Mouse (Mus musculus): ENCODE data around the gene B3gnt8. TPM values are rescaled to one million over a fixed set of nuclear protein-coding genes. Genes with fewer than 3 reads are reported as not detected.
A peak's percentile ranks its signal among the peaks of the same experiment; 100 is the strongest.

B3gnt8 gene
- polyA plus RNA-seq, 1 experiment from 2014 or later: 0.87 TPM

DNA sequence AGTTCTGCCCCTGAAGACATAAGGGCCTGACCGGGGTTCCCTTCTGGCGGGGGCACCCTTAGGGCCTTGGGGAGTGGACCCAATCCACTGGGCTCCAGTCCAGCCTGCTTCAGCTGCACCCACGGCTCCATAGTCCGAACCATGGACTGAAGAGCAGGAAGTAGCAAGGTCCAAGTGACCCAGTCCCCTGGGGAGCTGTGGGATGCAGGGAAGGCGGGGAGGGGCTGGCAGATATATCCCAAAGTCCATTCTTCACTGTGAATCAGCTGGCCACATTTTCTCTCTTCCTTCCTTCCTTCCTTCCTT lies 10.8 kb upstream of the B3gnt8 start, which contains the start of gene Erich4:
Gene Erich4, minus strand, starts transcription at position 187 of the 306 bp plus-strand sequence.
- no peak within 1 kb of the TSS for H3K4me3 ChIP-seq (ENCODE audit: low read depth, low read length)
- no peaks in the 10 kb centered on the region for H3K9me3 ChIP-seq (ENCODE audit: control insufficient read depth, low read length)
- no peaks in the 10 kb centered on the region for H3K27me3 ChIP-seq (ENCODE audit: control insufficient read depth, insufficient read depth, low read length)
- no peak within 1 kb of the TSS for H3K9ac ChIP-seq (ENCODE audit: low read length)
- H3K36me3 ChIP-seq (ENCODE audit: control insufficient read depth, insufficient read depth, low read length): no peaks in the 10 kb centered on the region
- DNase-seq (ENCODE audit: low spot score) (no peak), ATAC-seq (ENCODE audit: insufficient number of reproducible peaks, low FRiP score, low TSS enrichment, low read depth) (no peak)
- no peak within 1 kb of the TSS for H3K27ac ChIP-seq (replicated peaks; ENCODE audit: low read depth, low read length)
- 85% methylated on average over 5 of the region's 5 CpGs for WGBS
- no peak within 1 kb of the TSS for H3K4me2 ChIP-seq (ENCODE audit: low read depth, severe bottlenecking)
- H3K4me1 ChIP-seq (ENCODE audit: control insufficient read depth, insufficient read depth, low read length): 0 out of 2 replicates have a peak, but pooled peaks cover 3% of the 10 kb centered on the region

DNA sequence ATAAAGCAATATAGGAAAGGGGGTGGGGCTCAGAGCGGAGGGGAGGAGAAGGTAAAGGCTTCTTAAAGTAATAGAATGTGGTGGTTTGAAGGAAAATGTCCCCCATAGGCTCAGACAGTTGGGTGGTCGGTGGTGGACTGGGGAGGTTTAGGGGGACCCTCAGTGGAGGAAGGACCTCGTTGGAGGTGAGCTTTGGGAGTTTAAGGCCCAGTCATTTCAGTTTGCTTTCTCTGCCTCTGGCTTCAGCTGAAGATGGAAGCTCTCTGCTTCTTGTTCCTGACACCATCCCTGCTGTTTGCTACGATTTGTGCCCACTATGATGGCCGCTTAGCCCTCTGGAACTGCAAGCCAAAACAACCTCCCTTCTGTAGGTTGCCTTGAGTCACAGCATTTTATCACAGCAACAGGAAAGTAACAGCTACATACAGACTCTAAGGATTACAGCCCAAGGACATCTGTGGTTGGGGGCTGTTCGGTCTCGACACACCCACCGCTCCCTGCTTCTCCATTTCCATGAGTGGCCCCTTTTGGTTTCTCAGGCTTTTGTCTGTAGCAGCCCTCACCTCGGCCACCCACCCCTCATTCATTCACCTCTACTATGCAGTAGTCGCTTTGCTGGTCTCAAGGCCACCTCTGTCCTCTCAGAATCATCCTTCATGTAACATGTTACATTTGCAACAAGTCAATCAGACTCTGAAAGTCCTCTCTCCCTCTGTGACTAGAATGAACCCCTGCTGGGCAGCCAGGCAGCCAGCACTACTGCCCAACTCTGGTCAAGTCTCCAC lies 8.9 kb upstream of the B3gnt8 start:
- ATAC-seq (ENCODE audit: insufficient number of reproducible peaks, low FRiP score, low TSS enrichment, low read depth) (no peak), DNase-seq (ENCODE audit: low spot score) (no peak)

DNA sequence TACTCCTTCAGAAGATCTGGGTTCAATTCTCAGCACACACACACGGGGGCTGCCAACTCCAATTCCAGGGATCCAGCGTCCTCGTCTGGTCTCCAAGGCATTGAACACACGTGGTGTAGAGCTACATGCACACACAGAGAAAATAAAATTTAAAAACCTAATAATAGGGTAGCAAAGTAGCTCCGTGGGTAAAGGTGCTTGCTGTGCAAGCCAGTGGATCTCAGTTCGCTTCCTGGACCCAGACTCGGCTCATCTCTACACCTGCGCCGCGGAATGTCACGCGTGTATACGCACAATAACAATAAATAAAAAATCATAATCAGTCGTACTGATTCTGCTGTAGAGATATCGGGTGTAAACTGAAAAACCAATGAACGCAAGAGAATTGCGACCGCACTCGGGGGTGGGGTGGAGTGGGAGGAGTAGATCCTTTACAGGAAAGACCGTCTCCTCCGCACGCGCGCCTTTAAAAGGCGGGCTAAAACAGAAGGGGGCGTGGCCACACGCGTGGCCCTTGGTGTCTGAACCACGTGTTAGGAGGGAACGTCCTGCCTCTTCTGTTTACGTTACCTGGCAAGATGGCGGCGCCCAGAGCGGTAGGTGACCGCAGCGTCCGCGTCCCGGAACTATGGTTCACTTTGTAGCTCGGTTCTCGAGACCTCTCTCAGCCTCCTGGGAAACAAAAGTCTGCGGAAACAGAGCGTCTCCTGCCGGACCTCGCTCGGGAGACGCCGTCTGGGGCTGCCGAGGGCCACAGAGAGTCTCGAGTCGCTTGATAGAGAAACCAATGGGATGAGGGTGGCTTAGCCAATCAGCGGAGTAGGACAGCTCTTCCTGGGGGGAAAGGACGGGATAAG lies 7.4 kb upstream of the B3gnt8 start, which contains the start of gene Dmac2:
Gene Dmac2, plus strand, starts transcription at position 550 of the 857 bp plus-strand sequence.
- peak within 1 kb of the TSS; percentile 53 for H3K9ac ChIP-seq (ENCODE audit: low read length)
- 2% methylated on average over 53 of the region's 53 CpGs for WGBS
- H3K4me3 ChIP-seq (ENCODE audit: low read depth, low read length): peak within 1 kb of the TSS; percentile 52
- H3K4me2 ChIP-seq (ENCODE audit: low read depth, severe bottlenecking): peak within 1 kb of the TSS; percentile 50
- no peak within 1 kb of the TSS for H3K27ac ChIP-seq (replicated peaks; ENCODE audit: low read depth, low read length)
- H3K36me3 ChIP-seq (ENCODE audit: control insufficient read depth, insufficient read depth, low read length): 0 out of 2 replicates have a peak, but pooled peaks cover 3% of the 10 kb centered on the region
- ATAC-seq (ENCODE audit: insufficient number of reproducible peaks, low FRiP score, low TSS enrichment, low read depth) (peak; percentile 92), DNase-seq (ENCODE audit: low spot score) (peak; percentile 94)
- H3K4me1 ChIP-seq (ENCODE audit: control insufficient read depth, insufficient read depth, low read length): 0 out of 2 replicates have a peak, but pooled peaks cover 3% of the 10 kb centered on the region
- H3K27me3 ChIP-seq (ENCODE audit: control insufficient read depth, insufficient read depth, low read length): no peaks in the 10 kb centered on the region
- H3K9me3 ChIP-seq (ENCODE audit: control insufficient read depth, low read length): no peaks in the 10 kb centered on the region

More for the DNA sequence above, 8.9 kb upstream of the B3gnt8 start:
- no peaks in the 10 kb centered on the region for H3K9me3 ChIP-seq (ENCODE audit: control insufficient read depth, low read length)
- no peak overlapping the region for H3K9ac ChIP-seq (ENCODE audit: low read length)
- H3K4me2 ChIP-seq (ENCODE audit: low read depth, severe bottlenecking): no peak overlapping the region
- no peak overlapping the region for H3K27ac ChIP-seq (replicated peaks; ENCODE audit: low read depth, low read length)
- H3K27me3 ChIP-seq (ENCODE audit: control insufficient read depth, insufficient read depth, low read length): no peaks in the 10 kb centered on the region
- WGBS: 81% methylated on average over 10 of the region's 10 CpGs
- 0 out of 2 replicates have a peak, but pooled peaks cover 3% of the 10 kb centered on the region for H3K4me1 ChIP-seq (ENCODE audit: control insufficient read depth, insufficient read depth, low read length)
- 0 out of 2 replicates have a peak, but pooled peaks cover 3% of the 10 kb centered on the region for H3K36me3 ChIP-seq (ENCODE audit: control insufficient read depth, insufficient read depth, low read length)
- no peak overlapping the region for H3K4me3 ChIP-seq (ENCODE audit: low read depth, low read length)

GRCm38 (mm10) chr7:25619722-25619991 lies 6.8 kb upstream of the B3gnt8 start:
- no peak for DNase-seq (ENCODE audit: low spot score)
- Histone ChIP-seq H3K36me3 (ENCODE audit: control insufficient read depth, insufficient read depth, low read length) (0 out of 2 replicates have a peak, but pooled peaks cover 3% of the 10 kb centered on the region), H3K27ac (replicated peaks; ENCODE audit: low read depth, low read length) (no peak overlapping the region), H3K4me1 (ENCODE audit: control insufficient read depth, insufficient read depth, low read length) (0 out of 2 replicates have a peak, but pooled peaks cover 3% of the 10 kb centered on the region), H3K9me3 (ENCODE audit: control insufficient read depth, low read length) (no peaks in the 10 kb centered on the region), H3K4me2 (ENCODE audit: low read depth, severe bottlenecking) (peak overlapping the region; percentile 50), H3K27me3 (ENCODE audit: control insufficient read depth, insufficient read depth, low read length) (no peaks in the 10 kb centered on the region), H3K9ac (ENCODE audit: low read length) (peak overlapping the region; percentile 53), H3K4me3 (ENCODE audit: low read depth, low read length) (peak overlapping the region; percentile 52)
- ATAC-seq (ENCODE audit: insufficient number of reproducible peaks, low FRiP score, low TSS enrichment, low read depth): no peak
- WGBS: 19% methylated on average over 5 of the region's 5 CpGs

- no peak overlapping the region for H3K9ac ChIP-seq (ENCODE audit: low read length)
- H3K4me1 ChIP-seq (ENCODE audit: control insufficient read depth, insufficient read depth, low read length): 0 out of 2 replicates have a peak, but pooled peaks cover 3% of the 10 kb centered on the region
- peak overlapping the region; percentile 50 for H3K4me2 ChIP-seq (ENCODE audit: low read depth, severe bottlenecking)
- no peak for ATAC-seq (ENCODE audit: insufficient number of reproducible peaks, low FRiP score, low TSS enrichment, low read depth)
- H3K4me3 ChIP-seq (ENCODE audit: low read depth, low read length): peak overlapping the region; percentile 52; the same call in 1 of the 2 replicates
- no peaks in the 10 kb centered on the region for H3K9me3 ChIP-seq (ENCODE audit: control insufficient read depth, low read length)
- no peak for DNase-seq (ENCODE audit: low spot score)
- no peaks in the 10 kb centered on the region for H3K27me3 ChIP-seq (ENCODE audit: control insufficient read depth, insufficient read depth, low read length)
- WGBS: 89% methylated on average over 5 of the region's 5 CpGs
- no peak overlapping the region for H3K27ac ChIP-seq (replicated peaks; ENCODE audit: low read depth, low read length)
- 0 out of 2 replicates have a peak, but pooled peaks cover 3% of the 10 kb centered on the region for H3K36me3 ChIP-seq (ENCODE audit: control insufficient read depth, insufficient read depth, low read length)
These were observed 6.4 kb upstream of the B3gnt8 start for GRCm38 (mm10) chr7:25620101-25620500.

DNA sequence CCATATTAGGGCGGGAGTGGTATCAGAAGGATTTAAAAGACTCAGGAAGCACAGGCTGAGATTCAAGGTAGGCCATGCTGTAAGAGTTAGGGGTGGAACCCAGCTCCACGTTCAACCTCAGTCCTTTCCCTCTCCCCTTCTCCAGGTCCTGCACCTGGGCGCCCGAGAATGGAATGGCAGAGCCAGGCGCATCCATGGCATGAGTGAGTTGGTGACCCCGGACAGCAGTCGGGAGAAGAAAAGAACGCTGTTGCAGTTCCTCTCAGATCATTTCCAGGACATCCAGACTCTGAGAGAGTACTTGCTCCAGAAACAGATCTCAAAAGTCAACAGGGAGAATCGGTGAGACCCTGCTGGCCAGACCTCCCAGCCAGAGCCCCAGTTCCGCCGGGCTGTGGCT lies 5.7 kb upstream of the B3gnt8 start:
- no peak for ATAC-seq (ENCODE audit: insufficient number of reproducible peaks, low FRiP score, low TSS enrichment, low read depth)
- DNase-seq (ENCODE audit: low spot score): no peak
- H3K36me3 ChIP-seq (ENCODE audit: control insufficient read depth, insufficient read depth, low read length): 0 out of 2 replicates have a peak, but pooled peaks cover 3% of the 10 kb centered on the region
- H3K9ac ChIP-seq (ENCODE audit: low read length): no peak overlapping the region
- no peak overlapping the region for H3K27ac ChIP-seq (replicated peaks; ENCODE audit: low read depth, low read length)
- H3K4me3 ChIP-seq (ENCODE audit: low read depth, low read length): no peak overlapping the region
- no peaks in the 10 kb centered on the region for H3K9me3 ChIP-seq (ENCODE audit: control insufficient read depth, low read length)
- no peak overlapping the region for H3K4me2 ChIP-seq (ENCODE audit: low read depth, severe bottlenecking)
- whole genome bisulfite sequencing: 88% methylated on average over 10 of the region's 11 CpGs
- no peaks in the 10 kb centered on the region for H3K27me3 ChIP-seq (ENCODE audit: control insufficient read depth, insufficient read depth, low read length)
- H3K4me1 ChIP-seq (ENCODE audit: control insufficient read depth, insufficient read depth, low read length): 0 out of 2 replicates have a peak, but pooled peaks cover 3% of the 10 kb centered on the region

DNA sequence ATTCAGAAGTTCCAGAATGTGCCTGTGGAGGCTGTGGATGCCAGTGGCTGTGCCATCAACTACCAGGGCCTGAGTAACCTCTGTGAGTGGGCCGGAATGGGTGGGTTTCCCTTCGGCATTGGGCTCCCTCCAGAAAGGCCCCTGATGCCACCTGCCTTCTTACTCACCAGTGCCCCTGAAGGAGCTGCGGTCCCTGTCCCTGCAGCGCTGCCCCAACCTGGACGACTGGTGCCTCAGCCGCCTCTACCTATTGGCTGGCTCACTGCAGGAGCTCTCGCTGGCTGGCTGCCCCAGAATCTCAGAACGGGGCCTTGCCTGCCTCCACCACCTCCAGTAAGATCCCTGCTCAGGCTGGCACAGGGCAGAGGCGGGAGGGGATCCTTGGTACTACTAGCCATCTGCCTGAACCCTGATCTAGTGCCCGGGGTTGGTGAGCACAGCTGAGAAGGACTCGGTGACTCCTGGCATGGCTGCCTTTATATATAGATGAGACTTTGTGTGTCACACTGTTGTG lies 2.5 kb upstream of the B3gnt8 start:
- no peaks in the 10 kb centered on the region for H3K27me3 ChIP-seq (ENCODE audit: control insufficient read depth, insufficient read depth, low read length)
- DNase-seq (ENCODE audit: low spot score) (no peak), ATAC-seq (ENCODE audit: insufficient number of reproducible peaks, low FRiP score, low TSS enrichment, low read depth) (no peak)
- H3K9me3 ChIP-seq (ENCODE audit: control insufficient read depth, low read length): no peaks in the 10 kb centered on the region
- 88% methylated on average over 11 of the region's 11 CpGs for WGBS
- no peak overlapping the region for H3K4me2 ChIP-seq (ENCODE audit: low read depth, severe bottlenecking)
- no peak overlapping the region for H3K27ac ChIP-seq (replicated peaks; ENCODE audit: low read depth, low read length)
- 0 out of 2 replicates have a peak, but pooled peaks cover 3% of the 10 kb centered on the region for H3K36me3 ChIP-seq (ENCODE audit: control insufficient read depth, insufficient read depth, low read length)
- 0 out of 2 replicates have a peak, but pooled peaks cover 5% of the 10 kb centered on the region for H3K4me1 ChIP-seq (ENCODE audit: control insufficient read depth, insufficient read depth, low read length)
- no peak overlapping the region for H3K4me3 ChIP-seq (ENCODE audit: low read depth, low read length)
- H3K9ac ChIP-seq (ENCODE audit: low read length): no peak overlapping the region

- 82% methylated on average over 5 of the region's 5 CpGs for WGBS
- ATAC-seq (ENCODE audit: insufficient number of reproducible peaks, low FRiP score, low TSS enrichment, low read depth) (no peak), DNase-seq (ENCODE audit: low spot score) (no peak)
- Histone ChIP-seq H3K4me1 (ENCODE audit: control insufficient read depth, insufficient read depth, low read length) (0 out of 2 replicates have a peak, but pooled peaks cover 5% of the 10 kb centered on the region), H3K9me3 (ENCODE audit: control insufficient read depth, low read length) (no peaks in the 10 kb centered on the region), H3K9ac (ENCODE audit: low read length) (no peak overlapping the region), H3K27me3 (ENCODE audit: control insufficient read depth, insufficient read depth, low read length) (no peaks in the 10 kb centered on the region), H3K4me3 (ENCODE audit: low read depth, low read length) (no peak overlapping the region), H3K27ac (replicated peaks; ENCODE audit: low read depth, low read length) (no peak overlapping the region), H3K36me3 (ENCODE audit: control insufficient read depth, insufficient read depth, low read length) (0 out of 2 replicates have a peak, but pooled peaks cover 3% of the 10 kb centered on the region), H3K4me2 (ENCODE audit: low read depth, severe bottlenecking) (no peak overlapping the region)
These were observed 1.6 kb upstream of the B3gnt8 start for GRCm38 (mm10) chr7:25624851-25625250.

All from limb, embryonic 11.5 days (tissue).